Mouse (Mus musculus) stomach, embryonic 16.5 days (tissue): ENCODE measurements around the gene Gm14226. TPM values are rescaled to one million over a fixed set of nuclear protein-coding genes. Genes with fewer than 3 reads are reported as not detected.

Experiments
- ATAC-seq: fragments of 200-750 bp; cut with Nextera tagmentation; 2 replicates; pipeline ENCODE4 v1.8.0; 2017; ENCODE audit warnings: moderate number of reproducible peaks, moderate TSS enrichment; ENCODE audit not compliant: insufficient read depth, low FRiP score
- H3K27ac ChIP-seq: fragments of 300-500 bp; sonication (generic); 2 replicates; pipeline ENCODE4 v1.5.1; 2014; ENCODE audit warnings: low read length
- H3K27me3 ChIP-seq: fragments of 300-500 bp; sonication (generic); 2 replicates; pipeline ENCODE4 v1.6.1; 2014; ENCODE audit warnings: low read length, control low read depth, mixed read lengths; ENCODE audit not compliant: control insufficient read depth, insufficient read depth
- H3K36me3 ChIP-seq: fragments of 300-500 bp; sonication (generic); 2 replicates; pipeline ENCODE4 v1.6.1; 2014; ENCODE audit warnings: low read length; ENCODE audit not compliant: control insufficient read depth, insufficient read depth
- H3K4me1 ChIP-seq: fragments of 300-500 bp; sonication (generic); 2 replicates; pipeline ENCODE4 v1.6.1; 2014; ENCODE audit warnings: low read length, control low read depth, mixed read lengths; ENCODE audit not compliant: control insufficient read depth, insufficient read depth
- H3K4me2 ChIP-seq: fragments of 300-500 bp; sonication (generic); 2 replicates; pipeline ENCODE4 v1.6.1; 2014; ENCODE audit warnings: low read depth, low read length, mixed read lengths
- H3K4me3 ChIP-seq: fragments of 300-500 bp; sonication (generic); replicated peaks from 2 replicates; pipeline ENCODE4 v1.5.1; 2014; ENCODE audit warnings: mild to moderate bottlenecking, low read length
- H3K9ac ChIP-seq: fragments of 300-500 bp; sonication (generic); 2 replicates; pipeline ENCODE4 v1.6.1; 2014; ENCODE audit warnings: low read length
- H3K9me3 ChIP-seq: fragments of 300-500 bp; sonication (generic); replicated peaks from 2 replicates; pipeline ENCODE4 v1.6.1; 2016; ENCODE audit warnings: low read length, control low read depth; ENCODE audit not compliant: control insufficient read depth
- WGBS: fragments of 180-500 bp; shearing (Covaris S2); extraction: QIAGEN DNeasy Blood & Tissue Kit; methylation state at CpG from one replicate; pipeline ENCODE4 v1.1.7; 2014; 5-methylcytosine and 5-hydroxymethylcytosine counted together
- polyA plus RNA-seq: library from polyadenylated mRNA; unstranded; fragments of >200 nt; fragmentation: Nextera tagmentation; extraction: Ambion mirVana; gene quantifications from 2 replicates; pipeline ENCODE4 v1.2.1, GENCODE M21; 2015

The Gm14226 gene
- polyA plus RNA-seq, 1 experiment from 2014 or later = 2.4 TPM

- no peaks in the 10 kb centered on the region for H3K36me3 ChIP-seq
- no peak overlapping the region for H3K27ac ChIP-seq
- H3K27me3 ChIP-seq = no peaks in the 10 kb centered on the region
- H3K9ac ChIP-seq = no peak overlapping the region
- no peaks in the 10 kb centered on the region for H3K9me3 ChIP-seq
- no peak overlapping the region for H3K4me2 ChIP-seq
- no peak overlapping the region for H3K4me3 ChIP-seq
- 79% methylated on average over 3 of the region's 3 CpGs for WGBS
- no peak for ATAC-seq
- peaks cover 14% of the 10 kb centered on the region for H3K4me1 ChIP-seq
These were observed 36.6 kb downstream of the Gm14226 start for GRCm38 (mm10) chr2:155054672-155055071.

GRCm38 (mm10) chr2:155056076-155056578 is 38.1 kb downstream of the Gm14226 start:
- H3K9ac ChIP-seq = no peak overlapping the region
- H3K27me3 ChIP-seq = no peaks in the 10 kb centered on the region
- no peak for ATAC-seq
- no peak overlapping the region for H3K4me3 ChIP-seq
- no peak overlapping the region for H3K4me2 ChIP-seq
- H3K9me3 ChIP-seq = no peaks in the 10 kb centered on the region
- WGBS = 54% methylated on average over 5 of the region's 5 CpGs
- peaks cover 9% of the 10 kb centered on the region for H3K4me1 ChIP-seq
- no peaks in the 10 kb centered on the region for H3K36me3 ChIP-seq
- H3K27ac ChIP-seq = no peak overlapping the region

GRCm38 (mm10) chr2:155057361-155057760 is 39.3 kb downstream of the Gm14226 start:
- no peak overlapping the region for H3K4me3 ChIP-seq
- H3K4me1 ChIP-seq = no peaks in the 10 kb centered on the region
- H3K9ac ChIP-seq = no peak overlapping the region
- ATAC-seq = no peak
- H3K27ac ChIP-seq = no peak overlapping the region
- no peaks in the 10 kb centered on the region for H3K27me3 ChIP-seq
- no peaks in the 10 kb centered on the region for H3K9me3 ChIP-seq
- H3K36me3 ChIP-seq = no peaks in the 10 kb centered on the region; the same call in 1 of the 2 replicates
- H3K4me2 ChIP-seq = no peak overlapping the region
- 61% methylated on average over 1 of the region's 1 CpGs for WGBS

GRCm38 (mm10) chr2:155071027-155071426 is 53.0 kb downstream of the Gm14226 start:
- Histone ChIP-seq H3K4me2 (no peak overlapping the region), H3K27me3 (no peaks in the 10 kb centered on the region), H3K4me3 (no peak overlapping the region), H3K36me3 (0 out of 2 replicates have a peak, but pooled peaks cover 8% of the 10 kb centered on the region), H3K9ac (no peak overlapping the region), H3K27ac (no peak overlapping the region), H3K4me1 (peaks cover 19% of the 10 kb centered on the region), H3K9me3 (no peaks in the 10 kb centered on the region)
- WGBS = 76% methylated on average over 9 of the region's 9 CpGs
- ATAC-seq = no peak

- Histone ChIP-seq H3K4me2 (0 out of 2 replicates have a peak overlapping the region, but pooled peaks have one; percentile 1), H3K4me1 (peaks cover 19% of the 10 kb centered on the region), H3K27me3 (no peaks in the 10 kb centered on the region), H3K4me3 (no peak overlapping the region; the same call in 1 of the 2 replicates), H3K9me3 (no peaks in the 10 kb centered on the region), H3K36me3 (no peaks in the 10 kb centered on the region), H3K9ac (peak overlapping the region; percentile 91; the same call in 1 of the 2 replicates), H3K27ac (no peak overlapping the region)
- no peak for ATAC-seq
- 83% methylated on average over 8 of the region's 8 CpGs for WGBS
These were observed 54.5 kb downstream of the Gm14226 start for GRCm38 (mm10) chr2:155072353-155073145.

GRCm38 (mm10) chr2:155073347-155073746 is 55.3 kb downstream of the Gm14226 start:
- peak overlapping the region; percentile 91 for H3K9ac ChIP-seq
- peak overlapping the region; percentile 73; the same call in 1 of the 2 replicates for H3K27ac ChIP-seq
- no peaks in the 10 kb centered on the region for H3K9me3 ChIP-seq
- H3K36me3 ChIP-seq = no peaks in the 10 kb centered on the region
- H3K4me2 ChIP-seq = peak overlapping the region; percentile 77
- peaks cover 19% of the 10 kb centered on the region for H3K4me1 ChIP-seq
- H3K27me3 ChIP-seq = no peaks in the 10 kb centered on the region
- peak overlapping the region; percentile 80 for H3K4me3 ChIP-seq
- no peak for ATAC-seq
- 13% methylated on average over 3 of the region's 3 CpGs for WGBS

- peak; percentile 95 for ATAC-seq
- H3K4me1 ChIP-seq = peaks cover 19% of the 10 kb centered on the region
- peak within 1 kb of the TSS; percentile 80 for H3K4me3 ChIP-seq
- no peaks in the 10 kb centered on the region for H3K36me3 ChIP-seq
- no peaks in the 10 kb centered on the region for H3K9me3 ChIP-seq
- no peaks in the 10 kb centered on the region for H3K27me3 ChIP-seq
- H3K27ac ChIP-seq = peak within 1 kb of the TSS; percentile 73
- H3K9ac ChIP-seq = peak within 1 kb of the TSS; percentile 91
- peak within 1 kb of the TSS; percentile 77 for H3K4me2 ChIP-seq
- under 1% methylated on average over 56 of the region's 56 CpGs for WGBS
These were observed 56.1 kb downstream of the Gm14226 start, which contains the start of gene Ahcy for GRCm38 (mm10) chr2:155073978-155074765. Gene Ahcy (minus strand): TSS chr2:155074497.

GRCm38 (mm10) chr2:155074766-155075330 is 56.8 kb downstream of the Gm14226 start:
- H3K4me2 ChIP-seq = peak overlapping the region; percentile 77
- H3K27ac ChIP-seq = peak overlapping the region; percentile 73
- peak overlapping the region; percentile 91 for H3K9ac ChIP-seq
- 19% methylated on average over 12 of the region's 12 CpGs for WGBS
- no peaks in the 10 kb centered on the region for H3K9me3 ChIP-seq
- H3K27me3 ChIP-seq = no peaks in the 10 kb centered on the region
- peak overlapping the region; percentile 80 for H3K4me3 ChIP-seq
- ATAC-seq = no peak; the same call in 1 of the 2 replicates
- no peaks in the 10 kb centered on the region for H3K36me3 ChIP-seq
- H3K4me1 ChIP-seq = peaks cover 19% of the 10 kb centered on the region
